Mouse (Mus musculus) gastrocnemius, postnatal 14 days (tissue): ENCODE measurements around the gene Map3k19. TPM values are rescaled to one million over a fixed set of nuclear protein-coding genes. Genes with fewer than 3 reads are reported as not detected.

ENCODE experiments used
- DNase-seq: peaks from one replicate; pipeline ENCODE4 v3.0.0; 2021; ENCODE audit warnings: mixed read lengths
- intact Hi-C: fragments of 180-260 bp; cut with DNase I; formaldehyde crosslinking; loops from one replicate; pipeline ENCODE4 v1.15.1; 2025; ENCODE audit warnings: low total_unique reads
- total RNA-seq, 2 experiments: library from RNA; stranded (reverse); gene quantifications; 2 replicates each; pipeline ENCODE4 v1.2.3; 2021

The Map3k19 gene
- total RNA-seq, 2 experiments from 2014 or later, result not detected

DNA sequence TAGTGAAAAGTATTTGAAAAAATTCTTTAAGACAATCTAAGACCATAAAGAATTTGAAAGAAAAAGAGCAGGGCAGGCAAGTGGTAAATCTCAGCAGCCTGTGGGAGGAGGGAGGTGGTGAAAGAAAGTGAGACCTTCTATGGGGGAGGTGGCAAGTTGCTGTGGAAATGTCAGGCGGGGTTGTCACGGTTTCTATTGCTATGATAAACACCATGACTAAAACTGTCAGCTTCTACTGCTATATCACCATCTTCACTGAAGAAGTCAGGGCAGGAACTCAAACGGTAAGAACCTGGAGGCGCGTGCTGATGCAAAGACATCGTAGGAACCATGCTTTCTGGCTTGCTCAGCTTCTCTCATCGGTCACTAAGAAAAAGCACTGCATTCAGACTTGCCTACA lies 41.9 kb downstream of the Map3k19 start:
- intact Hi-C loops, result no loop called here
- DNase-seq, result no peak

- intact Hi-C loops, result no loop called here
- DNase-seq, result no peak
These were observed 46.2 kb downstream of the Map3k19 start for GRCm38 (mm10) chr1:127808671-127809070.

- no peak for DNase-seq
- intact Hi-C loops, result no loop called here
These were observed 51.9 kb downstream of the Map3k19 start for GRCm38 (mm10) chr1:127802916-127803315.

DNA sequence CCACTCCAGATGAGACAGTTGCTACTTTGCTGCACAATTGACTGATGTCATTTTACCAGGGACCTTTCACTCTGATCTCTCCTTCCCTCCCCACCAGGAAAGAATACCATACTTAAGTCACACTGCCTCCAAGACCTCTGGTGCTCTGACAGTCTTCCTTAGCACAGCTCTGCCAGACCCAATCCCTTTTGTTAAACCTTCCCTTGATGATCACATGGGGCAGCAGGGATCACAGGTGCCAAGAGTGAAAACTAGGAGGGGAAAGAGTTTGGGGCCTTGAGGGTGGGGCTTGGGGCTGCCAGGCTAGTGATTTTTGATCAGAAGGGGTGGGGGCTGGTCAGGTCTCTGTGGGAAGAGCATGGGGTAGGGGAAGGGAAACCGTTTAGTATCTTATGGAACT lies 58.1 kb downstream of the Map3k19 start:
- DNase-seq, result no peak
- intact Hi-C loops, result no loop called here

GRCm38 (mm10) chr1:127796341-127796740 lies 58.5 kb downstream of the Map3k19 start:
- intact Hi-C loops, result no loop called here
- DNase-seq, result no peak

DNA sequence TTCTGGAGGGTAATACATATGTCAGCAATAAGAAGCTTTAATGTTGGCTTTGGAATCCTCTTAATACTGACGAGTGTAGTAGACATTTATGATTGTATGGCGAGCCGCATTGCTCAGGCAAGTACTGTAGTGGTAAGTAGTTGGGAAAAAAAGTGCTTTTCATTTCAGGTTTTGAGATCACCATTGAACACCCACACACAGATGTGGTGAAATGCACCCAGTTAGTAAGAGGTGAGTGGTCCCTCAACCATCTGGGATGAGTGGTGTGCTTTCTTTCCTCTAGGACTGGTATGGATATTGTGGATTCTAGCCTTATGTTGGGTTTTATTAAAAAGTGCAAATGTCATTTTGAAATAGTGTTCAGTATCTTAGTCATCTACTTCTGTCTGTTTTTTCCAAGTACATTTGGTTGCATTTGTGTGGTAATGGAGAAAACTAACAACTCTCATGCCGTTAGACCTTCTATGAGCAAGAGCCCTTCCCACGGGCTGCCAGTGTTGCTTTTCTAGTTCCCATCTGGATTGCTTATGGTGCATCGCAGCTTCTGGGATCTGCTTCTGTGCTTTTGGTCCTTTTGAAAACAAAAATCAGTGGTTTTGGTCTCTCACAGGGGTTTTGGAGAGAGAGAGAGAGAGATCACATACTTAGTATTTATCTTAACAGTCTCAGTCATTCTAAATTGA lies 59.6 kb downstream of the Map3k19 start:
- intact Hi-C loops, result no loop called here
- no peak for DNase-seq

- intact Hi-C loops, result no loop called here
These were observed 61.4 kb downstream of the Map3k19 start for GRCm38 (mm10) chr1:127793459-127793858.

GRCm38 (mm10) chr1:127788943-127789342 lies 65.9 kb downstream of the Map3k19 start:
- intact Hi-C loops, result no loop called here
- no peak for DNase-seq

More at GRCm38 (mm10) chr1:127793459-127793858, 61.4 kb downstream of the Map3k19 start:
- no peak for DNase-seq

DNA sequence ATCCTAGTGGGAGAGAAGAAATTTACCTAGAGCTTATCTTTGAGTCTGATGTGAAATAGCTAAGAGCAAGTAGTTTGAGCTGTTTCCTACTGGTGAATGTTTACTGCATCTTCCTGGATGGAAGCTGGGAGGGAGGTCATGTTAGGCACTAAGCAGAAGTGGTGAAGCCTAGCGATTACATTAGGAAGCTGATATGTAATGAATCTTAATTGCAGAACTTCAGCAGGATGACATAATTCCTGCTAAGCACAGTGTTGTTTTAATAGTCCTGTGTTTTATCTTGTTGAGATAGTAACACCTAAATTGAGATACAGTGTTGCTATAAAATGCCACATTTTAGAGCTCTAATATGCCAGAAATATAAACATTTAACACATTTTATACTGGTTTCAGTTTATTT lies 68.9 kb downstream of the Map3k19 start:
- intact Hi-C loops, result no loop called here
- no peak for DNase-seq

DNA sequence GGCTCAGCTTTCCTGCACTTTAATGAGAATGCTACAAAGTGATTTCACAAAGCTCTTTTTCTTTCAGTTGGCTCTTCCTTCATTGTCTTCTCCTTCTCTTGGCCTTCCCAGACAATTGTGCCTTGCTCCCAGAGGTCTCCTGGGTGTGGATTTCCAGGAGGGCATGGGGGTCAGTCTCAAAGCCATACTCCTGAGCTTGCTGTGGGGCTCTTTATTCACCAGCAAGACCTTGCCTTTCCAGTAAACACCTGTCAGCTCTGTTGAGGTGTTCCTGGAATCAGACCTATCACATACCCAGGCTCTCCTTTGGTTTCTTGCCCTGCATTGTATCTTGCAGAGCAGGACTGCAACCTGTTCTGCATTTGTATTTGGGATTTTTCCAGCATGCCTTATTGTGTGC lies 71.0 kb downstream of the Map3k19 start:
- intact Hi-C loops, result no loop called here

GRCm38 (mm10) chr1:127780849-127781248 lies 74.0 kb downstream of the Map3k19 start:
- DNase-seq, result no peak
- intact Hi-C loops, result no loop called here

More for the DNA sequence above, 71.0 kb downstream of the Map3k19 start:
- no peak for DNase-seq

GRCm38 (mm10) chr1:127780142-127780541 lies 74.7 kb downstream of the Map3k19 start:
- DNase-seq, result no peak
- intact Hi-C loops, result no loop called here

DNA sequence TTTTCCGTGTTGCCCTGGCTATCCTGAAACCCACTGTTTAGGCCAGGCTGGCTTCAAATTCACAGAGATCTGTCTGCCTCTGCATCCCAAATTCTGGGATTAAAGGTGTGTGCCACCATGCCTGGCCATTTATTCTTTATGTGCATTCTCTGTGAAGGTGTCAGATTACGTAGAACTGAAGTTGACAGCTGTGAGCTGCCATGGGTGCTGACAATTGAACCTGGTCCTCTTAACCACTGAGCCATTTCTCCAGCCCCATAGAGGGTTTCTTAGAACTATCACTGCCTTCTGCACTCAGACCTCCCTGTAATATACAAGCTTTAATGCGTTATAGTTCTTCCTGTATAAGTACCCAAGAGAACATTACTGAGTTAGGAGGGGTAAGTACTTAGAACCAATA lies 76.2 kb downstream of the Map3k19 start:
- intact Hi-C loops, result no loop called here
- DNase-seq, result no peak

DNA sequence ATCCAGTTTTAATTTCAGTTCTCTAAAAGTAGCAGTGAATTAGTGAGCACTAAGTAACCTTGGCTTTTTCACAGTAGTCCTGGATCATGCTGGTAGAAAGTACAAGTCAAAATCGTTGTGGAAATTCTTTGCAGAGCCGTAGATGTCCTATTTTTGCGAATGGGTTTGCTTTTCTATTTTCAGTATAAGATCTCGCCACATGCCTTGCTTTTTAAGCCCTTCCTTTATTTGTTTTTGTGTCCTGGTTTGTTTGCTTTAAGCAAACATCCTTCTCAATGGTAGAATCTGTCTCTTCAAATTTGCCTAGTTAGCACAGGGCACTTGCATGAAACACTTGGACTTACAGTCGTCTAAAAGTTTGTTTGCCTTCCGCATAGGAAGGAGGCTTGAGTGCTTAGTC lies 78.6 kb downstream of the Map3k19 start:
- no peak for DNase-seq
- intact Hi-C loops, result no loop called here

- intact Hi-C loops, result no loop called here
- no peak for DNase-seq
These were observed 79.6 kb downstream of the Map3k19 start for GRCm38 (mm10) chr1:127775206-127775720.

- DNase-seq, result peak; percentile 62
- intact Hi-C loops, result no loop called here
These were observed 80.3 kb downstream of the Map3k19 start for GRCm38 (mm10) chr1:127774501-127774880.

- intact Hi-C loops, result no loop called here
- peak; percentile 99 for DNase-seq
These were observed 80.9 kb downstream of the Map3k19 start, which contains the start of gene Ccnt2 for GRCm38 (mm10) chr1:127773803-127774500. Gene Ccnt2, plus strand, starts transcription at chr1:127774164.

GRCm38 (mm10) chr1:127773198-127773802 lies 81.5 kb downstream of the Map3k19 start:
- no peak for DNase-seq
- intact Hi-C loops, result no loop called here

DNA sequence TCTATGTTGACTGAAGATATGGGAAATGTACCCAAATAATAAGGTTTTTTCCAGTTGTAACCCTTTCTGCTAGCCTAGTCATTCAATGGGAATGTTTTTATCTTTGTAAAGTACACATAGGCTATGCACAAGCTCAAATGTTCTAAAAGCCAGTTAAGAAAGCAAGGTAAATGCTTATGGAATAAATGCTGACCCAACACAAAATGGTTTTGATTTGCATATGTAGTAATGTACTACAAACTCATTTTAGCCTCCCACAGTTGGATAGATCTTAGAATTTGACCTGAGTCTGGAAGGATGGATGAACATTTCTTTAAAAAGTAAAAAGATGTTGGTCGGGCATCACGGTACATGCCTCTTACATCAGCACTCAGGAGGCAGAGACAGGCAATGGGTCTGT lies 88.1 kb downstream of the Map3k19 start:
- no peak for DNase-seq
- intact Hi-C loops, result loop anchor here (5.0 kb wide), 1 partner anchor 269 kb away; no protein-coding TSS in a partner anchor

GRCm38 (mm10) chr1:127765468-127765867 lies 89.4 kb downstream of the Map3k19 start:
- no peak for DNase-seq
- intact Hi-C loops, result loop anchor here (5.0 kb wide), 1 partner anchor 268 kb away; no protein-coding TSS in a partner anchor
